Mouse (Mus musculus): ENCODE measurements around the gene Gsto2. TPM values are rescaled to one million over a fixed set of nuclear protein-coding genes. Genes with fewer than 3 reads are reported as not detected.

The Gsto2 gene
- polyA plus RNA-seq (2016; fragmentation: Nextera tagmentation; extraction: Ambion mirVana): 0.73 and 0.98 TPM in 2 replicates

DNA sequence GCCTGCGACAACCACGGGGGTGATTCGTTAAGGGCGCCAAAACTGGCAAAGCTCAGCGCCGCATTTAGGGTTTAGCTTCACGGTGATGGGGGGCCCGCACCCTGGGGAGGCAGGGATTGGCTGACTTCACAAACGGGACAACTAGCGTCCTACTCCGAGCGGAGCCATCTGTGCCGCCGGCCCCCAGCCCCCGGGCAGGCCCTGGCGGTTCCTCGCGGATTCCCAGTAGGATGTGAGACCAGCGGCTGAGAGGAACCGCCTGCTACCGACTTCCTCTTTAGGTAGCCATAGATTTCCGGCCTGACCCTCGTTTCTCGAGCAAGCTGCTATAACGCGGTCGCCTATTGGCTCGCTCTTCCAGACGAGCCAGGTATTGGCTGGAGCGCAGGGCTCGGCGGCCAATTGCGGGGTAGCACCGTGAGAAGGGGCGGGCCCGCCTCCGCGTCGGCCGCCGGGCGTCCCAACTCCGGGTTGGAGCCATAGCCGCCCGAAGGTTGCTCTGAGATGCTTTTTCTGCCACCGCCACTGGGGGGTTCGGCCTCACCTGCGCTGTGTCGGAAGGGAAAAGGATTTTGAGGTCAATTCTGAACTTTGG is at the start of gene Gsto2:
Gsto2 (plus strand) TSS at position 182 of the 595 bp plus-strand sequence.
- H3K4me1 ChIP-seq: peaks cover 7% of the 10 kb centered on the region
- H3K9ac ChIP-seq: peak within 1 kb of the TSS; percentile 84
- no peaks in the 10 kb centered on the region for H3K9me3 ChIP-seq
- H3K4me3 ChIP-seq: peak within 1 kb of the TSS; percentile 64
- H3K27me3 ChIP-seq (replicated peaks): no peaks in the 10 kb centered on the region
- peak within 1 kb of the TSS; percentile 68; the same call in 1 of the 2 replicates for H3K27ac ChIP-seq
- under 1% methylated on average over 49 of the region's 49 CpGs for WGBS
- H3K4me2 ChIP-seq (replicated peaks): peak within 1 kb of the TSS; percentile 84
- peaks cover 3% of the 10 kb centered on the region; the same call in 1 of the 2 replicates for H3K36me3 ChIP-seq
- ATAC-seq (ENCODE audit: low FRiP score, low read depth): peak; percentile 100

GRCm38 (mm10) chr19:47817692-47818091 is 47.6 kb upstream of the Gsto2 start:
- no peaks in the 10 kb centered on the region; the same call in 1 of the 2 replicates for H3K4me1 ChIP-seq
- no peak overlapping the region for H3K4me3 ChIP-seq
- H3K27ac ChIP-seq: no peak overlapping the region
- H3K27me3 ChIP-seq (replicated peaks): 0 out of 2 replicates have a peak, but pooled peaks cover 4% of the 10 kb centered on the region
- ATAC-seq (ENCODE audit: low FRiP score, low read depth): no peak
- no peaks in the 10 kb centered on the region for H3K36me3 ChIP-seq
- no peak overlapping the region for H3K9ac ChIP-seq
- no peak overlapping the region for H3K4me2 ChIP-seq (replicated peaks)
- H3K9me3 ChIP-seq: no peaks in the 10 kb centered on the region
- 88% methylated on average over 9 of the region's 9 CpGs for WGBS

DNA sequence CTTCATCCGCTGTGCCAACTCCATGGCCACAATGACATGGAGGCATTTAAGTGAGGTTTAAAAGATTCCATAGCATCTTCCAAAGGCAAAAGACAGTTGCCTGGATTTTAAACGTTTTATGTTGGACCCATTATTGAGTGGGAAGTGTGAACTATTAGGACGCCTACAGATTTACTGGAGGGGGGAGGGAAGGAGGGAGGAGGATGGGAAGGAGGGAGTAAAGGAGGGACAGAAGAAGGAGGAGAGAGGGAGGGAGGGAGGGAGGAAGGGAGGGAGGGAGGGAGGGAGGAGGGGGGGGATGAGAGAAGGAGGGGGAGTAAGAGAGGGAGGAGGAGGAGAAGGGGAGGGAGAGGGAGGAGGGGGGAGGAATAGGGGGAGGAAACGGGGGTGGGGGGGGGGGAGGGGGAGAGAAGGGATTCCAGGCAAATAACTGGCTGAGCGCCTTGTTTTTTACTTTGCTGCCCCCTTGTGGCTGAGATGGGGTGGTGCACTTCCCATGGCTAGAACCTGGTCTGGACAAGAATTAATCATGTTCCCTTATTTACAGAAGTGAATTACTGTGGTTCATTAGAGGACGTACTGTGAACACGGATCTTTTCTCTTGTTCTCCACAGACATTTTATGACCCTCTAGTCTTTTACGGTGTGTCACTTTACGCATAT is 44.4 kb upstream of the Gsto2 start:
- Histone ChIP-seq H3K4me1 (no peaks in the 10 kb centered on the region; the same call in 1 of the 2 replicates), H3K9ac (no peak overlapping the region), H3K4me2 (replicated peaks) (peak overlapping the region; percentile 16; the same call in 1 of the 2 replicates), H3K9me3 (no peaks in the 10 kb centered on the region), H3K27ac (no peak overlapping the region), H3K36me3 (no peaks in the 10 kb centered on the region), H3K4me3 (no peak overlapping the region), H3K27me3 (replicated peaks) (0 out of 2 replicates have a peak, but pooled peaks cover 4% of the 10 kb centered on the region)
- WGBS: 20% methylated on average over 8 of the region's 9 CpGs
- peak; percentile 25; the same call in 1 of the 2 replicates for ATAC-seq (ENCODE audit: low FRiP score, low read depth)

DNA sequence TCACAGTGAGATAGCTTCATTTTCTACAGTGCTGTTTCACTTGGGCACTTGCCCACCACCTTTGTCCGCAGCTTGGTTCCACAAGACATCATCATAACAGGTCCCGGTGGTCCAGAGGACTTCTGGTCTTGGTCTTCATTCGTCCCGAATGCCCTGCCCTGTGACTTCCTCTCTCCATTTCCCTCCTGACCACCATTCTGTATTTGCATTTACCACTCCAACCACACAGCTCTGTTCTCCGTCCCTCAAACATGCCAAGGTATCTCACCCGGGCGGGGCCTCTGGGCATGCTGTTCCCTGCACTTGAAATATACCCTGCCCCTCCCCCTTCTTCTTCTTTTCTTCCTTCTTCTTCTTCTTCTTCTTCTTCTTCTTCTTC is 43.9 kb upstream of the Gsto2 start:
- no peak overlapping the region for H3K9ac ChIP-seq
- H3K4me3 ChIP-seq: no peak overlapping the region
- 0 out of 2 replicates have a peak overlapping the region, but pooled peaks have one; percentile 16 for H3K4me2 ChIP-seq (replicated peaks)
- H3K27me3 ChIP-seq (replicated peaks): 0 out of 2 replicates have a peak, but pooled peaks cover 4% of the 10 kb centered on the region
- H3K27ac ChIP-seq: no peak overlapping the region
- ATAC-seq (ENCODE audit: low FRiP score, low read depth): no peak
- H3K36me3 ChIP-seq: no peaks in the 10 kb centered on the region
- 61% methylated on average over 7 of the region's 7 CpGs for WGBS
- no peaks in the 10 kb centered on the region for H3K9me3 ChIP-seq
- no peaks in the 10 kb centered on the region; the same call in 1 of the 2 replicates for H3K4me1 ChIP-seq

GRCm38 (mm10) chr19:47822143-47822796 is 43.1 kb upstream of the Gsto2 start:
- Histone ChIP-seq H3K4me3 (no peak overlapping the region), H3K9ac (no peak overlapping the region), H3K36me3 (no peaks in the 10 kb centered on the region), H3K4me1 (no peaks in the 10 kb centered on the region; the same call in 1 of the 2 replicates), H3K27me3 (replicated peaks) (0 out of 2 replicates have a peak, but pooled peaks cover 4% of the 10 kb centered on the region), H3K27ac (no peak overlapping the region), H3K9me3 (no peaks in the 10 kb centered on the region), H3K4me2 (replicated peaks) (no peak overlapping the region; the same call in 1 of the 2 replicates)
- no peak for ATAC-seq (ENCODE audit: low FRiP score, low read depth)
- WGBS: 32% methylated on average over 8 of the region's 8 CpGs

GRCm38 (mm10) chr19:47824026-47824425 is 41.3 kb upstream of the Gsto2 start:
- Histone ChIP-seq H3K36me3 (no peaks in the 10 kb centered on the region), H3K4me3 (no peak overlapping the region), H3K9ac (no peak overlapping the region), H3K27ac (no peak overlapping the region), H3K27me3 (replicated peaks) (0 out of 2 replicates have a peak, but pooled peaks cover 4% of the 10 kb centered on the region), H3K9me3 (no peaks in the 10 kb centered on the region), H3K4me2 (replicated peaks) (no peak overlapping the region), H3K4me1 (no peaks in the 10 kb centered on the region; the same call in 1 of the 2 replicates)
- 88% methylated on average over 5 of the region's 5 CpGs for WGBS
- no peak for ATAC-seq (ENCODE audit: low FRiP score, low read depth)

- Histone ChIP-seq H3K27me3 (replicated peaks) (no peaks in the 10 kb centered on the region), H3K36me3 (no peaks in the 10 kb centered on the region), H3K4me2 (replicated peaks) (no peak overlapping the region), H3K9ac (no peak overlapping the region), H3K9me3 (no peaks in the 10 kb centered on the region), H3K27ac (no peak overlapping the region), H3K4me1 (no peaks in the 10 kb centered on the region), H3K4me3 (no peak overlapping the region)
- no peak for ATAC-seq (ENCODE audit: low FRiP score, low read depth)
- 88% methylated on average over 14 of the region's 14 CpGs for WGBS
Measured at GRCm38 (mm10) chr19:47829913-47830450, 35.4 kb upstream of the Gsto2 start.

GRCm38 (mm10) chr19:47831111-47831510 is 34.2 kb upstream of the Gsto2 start:
- no peak overlapping the region for H3K4me3 ChIP-seq
- ATAC-seq (ENCODE audit: low FRiP score, low read depth): no peak
- H3K36me3 ChIP-seq: no peaks in the 10 kb centered on the region
- WGBS: 94% methylated on average over 8 of the region's 8 CpGs
- no peaks in the 10 kb centered on the region for H3K9me3 ChIP-seq
- no peak overlapping the region for H3K9ac ChIP-seq
- no peak overlapping the region for H3K4me2 ChIP-seq (replicated peaks)
- H3K27ac ChIP-seq: no peak overlapping the region
- H3K27me3 ChIP-seq (replicated peaks): no peaks in the 10 kb centered on the region
- no peaks in the 10 kb centered on the region for H3K4me1 ChIP-seq

GRCm38 (mm10) chr19:47832316-47832715 is 33.0 kb upstream of the Gsto2 start:
- Histone ChIP-seq H3K27ac (no peak overlapping the region), H3K27me3 (replicated peaks) (peaks cover 5% of the 10 kb centered on the region; the same call in 1 of the 2 replicates), H3K4me1 (no peaks in the 10 kb centered on the region), H3K9me3 (no peaks in the 10 kb centered on the region), H3K4me3 (no peak overlapping the region), H3K4me2 (replicated peaks) (no peak overlapping the region), H3K9ac (no peak overlapping the region), H3K36me3 (no peaks in the 10 kb centered on the region)
- no peak for ATAC-seq (ENCODE audit: low FRiP score, low read depth)
- whole genome bisulfite sequencing: 84% methylated on average over 16 of the region's 16 CpGs

- WGBS: 94% methylated on average over 5 of the region's 5 CpGs
- H3K27ac ChIP-seq: no peak overlapping the region
- no peaks in the 10 kb centered on the region for H3K36me3 ChIP-seq
- no peaks in the 10 kb centered on the region for H3K4me1 ChIP-seq
- no peak overlapping the region for H3K9ac ChIP-seq
- peaks cover 5% of the 10 kb centered on the region; the same call in 1 of the 2 replicates for H3K27me3 ChIP-seq (replicated peaks)
- H3K9me3 ChIP-seq: no peaks in the 10 kb centered on the region
- ATAC-seq (ENCODE audit: low FRiP score, low read depth): no peak
- no peak overlapping the region for H3K4me2 ChIP-seq (replicated peaks)
- H3K4me3 ChIP-seq: no peak overlapping the region
Measured at GRCm38 (mm10) chr19:47834614-47835013, 30.7 kb upstream of the Gsto2 start.

- H3K27me3 ChIP-seq (replicated peaks): peaks cover 5% of the 10 kb centered on the region; the same call in 1 of the 2 replicates
- H3K9me3 ChIP-seq: no peaks in the 10 kb centered on the region
- H3K9ac ChIP-seq: no peak overlapping the region
- H3K4me3 ChIP-seq: no peak overlapping the region
- H3K4me2 ChIP-seq (replicated peaks): no peak overlapping the region
- ATAC-seq (ENCODE audit: low FRiP score, low read depth): no peak
- no peak overlapping the region for H3K27ac ChIP-seq
- H3K36me3 ChIP-seq: no peaks in the 10 kb centered on the region
- no peaks in the 10 kb centered on the region for H3K4me1 ChIP-seq
- 84% methylated on average over 7 of the region's 7 CpGs for WGBS
Measured at GRCm38 (mm10) chr19:47835776-47836175, 29.6 kb upstream of the Gsto2 start.
